Mouse (Mus musculus) ovary, postnatal 14 days (tissue): ENCODE data around the gene Samd15.
A peak's percentile ranks its signal among the peaks of the same experiment; 100 is the strongest.
"Not testable (repeated sequence)": the region's sequence is repeated elsewhere in the genome, so short reads cannot be mapped to it uniquely, and the experiment has no call there.

Source experiments
- DNase-seq: peaks from one replicate; pipeline ENCODE4 v3.0.0; 2022; ENCODE audit warnings: low spot score

The Samd15 gene

GRCm38 (mm10) chr12:87199206-87199972 is at the start of gene Samd15:
Samd15 (plus strand) TSS chr12:87199723.
- peak; percentile 26 for DNase-seq

- DNase-seq = not testable (repeated sequence)
These were observed 45.1 kb upstream of the Samd15 start for GRCm38 (mm10) chr12:87154448-87154847.

GRCm38 (mm10) chr12:87157361-87157760 is 42.2 kb upstream of the Samd15 start:
- no peak for DNase-seq

GRCm38 (mm10) chr12:87158099-87158498 is 41.4 kb upstream of the Samd15 start:
- DNase-seq = no peak

- no peak for DNase-seq
These were observed 39.2 kb upstream of the Samd15 start for GRCm38 (mm10) chr12:87160310-87160709.

- no peak for DNase-seq
These were observed 38.7 kb upstream of the Samd15 start for GRCm38 (mm10) chr12:87160815-87161214.

GRCm38 (mm10) chr12:87175194-87175946 is 24.2 kb upstream of the Samd15 start:
- DNase-seq = no peak

- no peak for DNase-seq
These were observed 21.9 kb upstream of the Samd15 start for GRCm38 (mm10) chr12:87177631-87178030.

GRCm38 (mm10) chr12:87193008-87193407 is 6.5 kb upstream of the Samd15 start:
- DNase-seq = no peak

GRCm38 (mm10) chr12:87195069-87195468 is 4.5 kb upstream of the Samd15 start:
- DNase-seq = no peak

- no peak for DNase-seq
These were observed 3.2 kb upstream of the Samd15 start for GRCm38 (mm10) chr12:87196310-87196709.

- DNase-seq = no peak
These were observed 731 bp upstream of the Samd15 start for GRCm38 (mm10) chr12:87198792-87199191.

- peak; percentile 64 for DNase-seq
These were observed 557 bp downstream of the Samd15 start, which contains the start of gene Tmed8 for GRCm38 (mm10) chr12:87199973-87200586. Tmed8 (minus strand) TSS chr12:87200454.

- no peak for DNase-seq
These were observed 2.2 kb downstream of the Samd15 start for GRCm38 (mm10) chr12:87201694-87202093.

GRCm38 (mm10) chr12:87205789-87206188 is 6.3 kb downstream of the Samd15 start:
- DNase-seq = not testable (repeated sequence)

- no peak for DNase-seq
These were observed 13.5 kb downstream of the Samd15 start for GRCm38 (mm10) chr12:87212844-87213606.

GRCm38 (mm10) chr12:87216053-87216452 is 16.5 kb downstream of the Samd15 start:
- no peak for DNase-seq

- DNase-seq = no peak
These were observed 18.1 kb downstream of the Samd15 start for GRCm38 (mm10) chr12:87217596-87217995.

- no peak for DNase-seq
These were observed 19.8 kb downstream of the Samd15 start for GRCm38 (mm10) chr12:87219362-87219761.

GRCm38 (mm10) chr12:87224950-87225349 is 25.4 kb downstream of the Samd15 start:
- DNase-seq = no peak

- no peak for DNase-seq
These were observed 27.3 kb downstream of the Samd15 start for GRCm38 (mm10) chr12:87226801-87227200.

- DNase-seq = no peak
These were observed 30.1 kb downstream of the Samd15 start for GRCm38 (mm10) chr12:87229633-87230032.
